Mouse (Mus musculus): ENCODE data around the gene Ptpre.
"Not testable (repeated sequence)": the region's sequence is repeated elsewhere in the genome, so short reads cannot be mapped to it uniquely, and the experiment has no call there.

The Ptpre gene

GRCm38 (mm10) chr7:135689396-135689795 lies 152.1 kb downstream of the Ptpre start:
- DNase-seq (ENCODE audit: low spot score) = no peak

GRCm38 (mm10) chr7:135691941-135692340 lies 154.7 kb downstream of the Ptpre start:
- DNase-seq (ENCODE audit: low spot score) = no peak

- DNase-seq (ENCODE audit: low spot score) = no peak
These were observed 156.8 kb downstream of the Ptpre start for GRCm38 (mm10) chr7:135694130-135694529.

- DNase-seq (ENCODE audit: low spot score) = no peak
These were observed 157.5 kb downstream of the Ptpre start for GRCm38 (mm10) chr7:135694796-135695195.

- no peak for DNase-seq (ENCODE audit: low spot score)
These were observed 158.8 kb downstream of the Ptpre start for GRCm38 (mm10) chr7:135696127-135696526.

GRCm38 (mm10) chr7:135697021-135697740 lies 159.9 kb downstream of the Ptpre start:
- not testable (repeated sequence) for DNase-seq (ENCODE audit: low spot score)

- DNase-seq (ENCODE audit: low spot score) = no peak
These were observed 161.1 kb downstream of the Ptpre start for GRCm38 (mm10) chr7:135698362-135698761.

- not testable (repeated sequence) for DNase-seq (ENCODE audit: low spot score)
These were observed 162.1 kb downstream of the Ptpre start for GRCm38 (mm10) chr7:135699351-135699750.

GRCm38 (mm10) chr7:135703600-135704148 lies 166.4 kb downstream of the Ptpre start:
- no peak for DNase-seq (ENCODE audit: low spot score)

- DNase-seq (ENCODE audit: low spot score) = no peak
These were observed 167.0 kb downstream of the Ptpre start for GRCm38 (mm10) chr7:135704251-135704650.

GRCm38 (mm10) chr7:135705083-135705482 lies 167.8 kb downstream of the Ptpre start:
- no peak for DNase-seq (ENCODE audit: low spot score)

GRCm38 (mm10) chr7:135705753-135706152 lies 168.5 kb downstream of the Ptpre start:
- DNase-seq (ENCODE audit: low spot score) = no peak

- no peak for DNase-seq (ENCODE audit: low spot score)
These were observed 173.4 kb downstream of the Ptpre start for GRCm38 (mm10) chr7:135710702-135711101.

- no peak for DNase-seq (ENCODE audit: low spot score)
These were observed 175.3 kb downstream of the Ptpre start for GRCm38 (mm10) chr7:135712534-135712933.

GRCm38 (mm10) chr7:135713326-135713725 lies 176.0 kb downstream of the Ptpre start:
- DNase-seq (ENCODE audit: low spot score) = no peak

GRCm38 (mm10) chr7:135715166-135715565 lies 177.9 kb downstream of the Ptpre start:
- peak; percentile 37 for DNase-seq (ENCODE audit: low spot score)

- peak; percentile 40 for DNase-seq (ENCODE audit: low spot score)
These were observed 178.6 kb downstream of the Ptpre start, which contains the start of gene Mki67 for GRCm38 (mm10) chr7:135715642-135716444. TSS of gene Mki67 (minus strand) at chr7:135716361.

- peak; percentile 96 for DNase-seq (ENCODE audit: low spot score)
These were observed 179.2 kb downstream of the Ptpre start for GRCm38 (mm10) chr7:135716445-135716877.

GRCm38 (mm10) chr7:135716968-135717557 lies 179.8 kb downstream of the Ptpre start:
- DNase-seq (ENCODE audit: low spot score) = no peak

GRCm38 (mm10) chr7:135721436-135721992 lies 184.2 kb downstream of the Ptpre start:
- no peak for DNase-seq (ENCODE audit: low spot score)

GRCm38 (mm10) chr7:135722011-135722838 lies 184.9 kb downstream of the Ptpre start:
- DNase-seq (ENCODE audit: low spot score) = no peak
